Mouse (Mus musculus): ENCODE data around the gene Tmsb15l. TPM values are rescaled to one million over a fixed set of nuclear protein-coding genes. Genes with fewer than 3 reads are reported as not detected.

Gene Tmsb15l
- total RNA-seq, 2 experiments from 2014 or later, result 0.68 TPM; not detected in 1

Other genes starting within 250 kb of the Tmsb15l start
- gene Morf4l2, start 233.2 kb downstream of the Tmsb15l start, total RNA-seq (2021), result 10 to 100 TPM; 89.8 to 91.8 TPM
- not detected for gene Glra4, start 196.7 kb downstream of the Tmsb15l start, total RNA-seq (2021)
- gene Plp1, start 154.2 kb downstream of the Tmsb15l start, total RNA-seq (2021), result 1 to 10 TPM; 4.1 to 4.4 TPM
- gene Rab9b, start 108.1 kb downstream of the Tmsb15l start, total RNA-seq (2021), result under 1 TPM; 0.08 to 0.19 TPM
- not detected for gene H2bfm, start 49.5 kb downstream of the Tmsb15l start, total RNA-seq (2021)
- gene Tmsb15b2, start 1.4 kb downstream of the Tmsb15l start, total RNA-seq (2021), result 1 to 10 TPM in 1 of 2 experiments, not detected in 1; 2.9 TPM
- gene Tmsb15b1, start within 50 bp of the Tmsb15l start, total RNA-seq (2021), result not detected
- not detected for gene Zcchc18, start 16.3 kb upstream of the Tmsb15l start, total RNA-seq (2021)
- 1 to 10 TPM; 3.1 to 3.5 TPM for gene Slc25a53, start 61.4 kb upstream of the Tmsb15l start, total RNA-seq (2021)
- 1 to 10 TPM; 3.9 to 4.3 TPM for gene Fam199x, start 72.7 kb upstream of the Tmsb15l start, total RNA-seq (2021)
- not detected for gene Esx1, start 145.2 kb upstream of the Tmsb15l start, total RNA-seq (2021)